Mouse (Mus musculus): Measurements from ENCODE around the gene Slc16a12.
"Not testable (repeated sequence)": the region's sequence is repeated elsewhere in the genome, so short reads cannot be mapped to it uniquely, and the experiment has no call there.

Slc16a12 gene

GRCm38 (mm10) chr19:34746688-34747504 lies at the start of gene Slc16a12:
TSS of gene Slc16a12 (minus strand) at chr19:34747289.
- DNase-seq (ENCODE audit: low spot score): peak; percentile 51

GRCm38 (mm10) chr19:34796396-34796795 lies 49.3 kb upstream of the Slc16a12 start:
- DNase-seq (ENCODE audit: low spot score): no peak

GRCm38 (mm10) chr19:34782491-34782890 lies 35.4 kb upstream of the Slc16a12 start:
- no peak for DNase-seq (ENCODE audit: low spot score)

GRCm38 (mm10) chr19:34778993-34779392 lies 31.9 kb upstream of the Slc16a12 start:
- no peak for DNase-seq (ENCODE audit: low spot score)

- no peak for DNase-seq (ENCODE audit: low spot score)
Observed at GRCm38 (mm10) chr19:34778098-34778497, 31.0 kb upstream of the Slc16a12 start.

GRCm38 (mm10) chr19:34772775-34773174 lies 25.7 kb upstream of the Slc16a12 start:
- peak; percentile 54 for DNase-seq (ENCODE audit: low spot score)

- no peak for DNase-seq (ENCODE audit: low spot score)
Observed at GRCm38 (mm10) chr19:34770764-34771163, 23.7 kb upstream of the Slc16a12 start.

- DNase-seq (ENCODE audit: low spot score): no peak
Observed at GRCm38 (mm10) chr19:34758754-34759153, 11.7 kb upstream of the Slc16a12 start.

GRCm38 (mm10) chr19:34756561-34757240 lies 9.6 kb upstream of the Slc16a12 start:
- DNase-seq (ENCODE audit: low spot score): no peak

- DNase-seq (ENCODE audit: low spot score): no peak
Observed at GRCm38 (mm10) chr19:34755680-34756079, 8.6 kb upstream of the Slc16a12 start.

GRCm38 (mm10) chr19:34753243-34753642 lies 6.2 kb upstream of the Slc16a12 start:
- DNase-seq (ENCODE audit: low spot score): no peak

- DNase-seq (ENCODE audit: low spot score): no peak
Observed at GRCm38 (mm10) chr19:34752391-34753092, 5.5 kb upstream of the Slc16a12 start.

GRCm38 (mm10) chr19:34751150-34751549 lies 4.1 kb upstream of the Slc16a12 start:
- no peak for DNase-seq (ENCODE audit: low spot score)

GRCm38 (mm10) chr19:34748992-34749391 lies 1.9 kb upstream of the Slc16a12 start:
- no peak for DNase-seq (ENCODE audit: low spot score)

- not testable (repeated sequence) for DNase-seq (ENCODE audit: low spot score)
Observed at GRCm38 (mm10) chr19:34747969-34748368, 880 bp upstream of the Slc16a12 start.

- DNase-seq (ENCODE audit: low spot score): no peak
Observed at GRCm38 (mm10) chr19:34746201-34746600, 888 bp downstream of the Slc16a12 start.

GRCm38 (mm10) chr19:34745012-34745411 lies 2.1 kb downstream of the Slc16a12 start:
- DNase-seq (ENCODE audit: low spot score): no peak

- DNase-seq (ENCODE audit: low spot score): no peak
Observed at GRCm38 (mm10) chr19:34737916-34738315, 9.2 kb downstream of the Slc16a12 start.

- DNase-seq (ENCODE audit: low spot score): no peak
Observed at GRCm38 (mm10) chr19:34735900-34736299, 11.2 kb downstream of the Slc16a12 start.

GRCm38 (mm10) chr19:34733020-34733419 lies 14.1 kb downstream of the Slc16a12 start:
- DNase-seq (ENCODE audit: low spot score): no peak

- no peak for DNase-seq (ENCODE audit: low spot score)
Observed at GRCm38 (mm10) chr19:34731356-34731755, 15.7 kb downstream of the Slc16a12 start.

- no peak for DNase-seq (ENCODE audit: low spot score)
Observed at GRCm38 (mm10) chr19:34730584-34730983, 16.5 kb downstream of the Slc16a12 start.

GRCm38 (mm10) chr19:34729505-34729904 lies 17.6 kb downstream of the Slc16a12 start:
- no peak for DNase-seq (ENCODE audit: low spot score)

Measured in testis, postnatal 10 days (tissue).